Mouse (Mus musculus) embryonic facial prominence, embryonic 10.5 days (tissue): ENCODE measurements at regions not wholly inside any gene's neighbourhood (a gene's known extent, or its start where the extent isn't known, plus 50 kb on each side); places are given as distances from the start of the nearest gene placed in this dataset.

Experiments used
- DNase-seq: peaks from one replicate; pipeline ENCODE4 v3.0.0-alpha.2; 2017; ENCODE audit warnings: low spot score
- H3K27ac ChIP-seq: fragments of 300-500 bp; sonication (generic); replicated peaks from 2 replicates; pipeline ENCODE4 v1.5.1; 2016; ENCODE audit warnings: mild to moderate bottlenecking
- H3K27me3 ChIP-seq: fragments of 300-500 bp; sonication (generic); replicated peaks from 2 replicates; pipeline ENCODE4 v1.6.1; 2016; ENCODE audit warnings: low read depth, mild to moderate bottlenecking; ENCODE audit not compliant: poor library complexity, severe bottlenecking
- H3K36me3 ChIP-seq: fragments of 300-500 bp; sonication (generic); replicated peaks from 2 replicates; pipeline ENCODE4 v1.6.1; 2016; ENCODE audit warnings: mild to moderate bottlenecking, moderate library complexity
- H3K4me1 ChIP-seq: fragments of 300-500 bp; sonication (generic); 2 replicates; pipeline ENCODE4 v1.6.1; 2016
- H3K4me3 ChIP-seq: fragments of 300-500 bp; sonication (generic); 2 replicates; pipeline ENCODE4 v1.5.1; 2016; ENCODE audit warnings: mild to moderate bottlenecking, moderate library complexity
- H3K9me3 ChIP-seq: fragments of 300-500 bp; sonication (generic); 2 replicates; pipeline ENCODE4 v1.6.1; 2016; ENCODE audit warnings: mild to moderate bottlenecking
- WGBS: fragments of 180-500 bp; shearing (Covaris S2); methylation state at CpG from one replicate; pipeline ENCODE4 v1.1.7; 2016; 5-methylcytosine and 5-hydroxymethylcytosine counted together

DNA sequence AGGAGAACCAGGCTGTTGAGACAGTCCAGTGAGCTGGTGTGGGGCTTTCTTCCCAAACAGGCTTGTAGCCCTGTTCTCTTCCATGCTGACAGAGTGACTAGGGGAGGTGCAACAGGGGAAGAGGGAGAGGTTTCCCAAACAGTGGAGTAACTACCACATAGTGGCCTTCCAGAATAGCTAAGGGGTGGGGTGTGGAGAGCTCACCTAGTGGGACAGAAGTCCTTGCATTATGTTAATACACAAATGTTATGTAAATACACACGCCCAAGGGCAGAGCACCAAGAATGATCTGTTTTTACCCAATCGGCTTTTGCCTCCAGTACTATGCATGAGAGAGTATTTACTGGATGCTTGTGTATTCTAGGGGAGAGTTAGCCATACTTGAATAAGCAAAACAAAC, 226.6 kb upstream of the Hs6st1 start:
- Histone ChIP-seq H3K36me3 (no peaks in the 10 kb centered on the region), H3K27ac (no peak overlapping the region), H3K4me3 (no peak overlapping the region), H3K4me1 (peaks cover 12% of the 10 kb centered on the region), H3K27me3 (no peaks in the 10 kb centered on the region), H3K9me3 (no peaks in the 10 kb centered on the region)
- WGBS = 89% methylated on average over 2 of the region's 2 CpGs
- no peak for DNase-seq

- 95% methylated on average over 4 of the region's 4 CpGs for WGBS
- H3K4me3 ChIP-seq = no peak overlapping the region
- H3K9me3 ChIP-seq = no peaks in the 10 kb centered on the region
- H3K36me3 ChIP-seq = no peaks in the 10 kb centered on the region
- peaks cover 12% of the 10 kb centered on the region for H3K4me1 ChIP-seq
- H3K27ac ChIP-seq = no peak overlapping the region
- H3K27me3 ChIP-seq = no peaks in the 10 kb centered on the region
- no peak for DNase-seq
Observed at GRCm38 (mm10) chr1:35842707-35843106, 225.5 kb upstream of the Hs6st1 start.

GRCm38 (mm10) chr1:35843566-35843965, 224.6 kb upstream of the Hs6st1 start:
- Histone ChIP-seq H3K4me1 (peaks cover 12% of the 10 kb centered on the region), H3K36me3 (no peaks in the 10 kb centered on the region), H3K27me3 (no peaks in the 10 kb centered on the region), H3K9me3 (no peaks in the 10 kb centered on the region), H3K27ac (no peak overlapping the region), H3K4me3 (no peak overlapping the region)
- WGBS = 73% methylated on average over 3 of the region's 3 CpGs
- DNase-seq = no peak

GRCm38 (mm10) chr1:35846224-35846936, 221.8 kb upstream of the Hs6st1 start:
- Histone ChIP-seq H3K27me3 (no peaks in the 10 kb centered on the region), H3K4me3 (no peak overlapping the region), H3K9me3 (no peaks in the 10 kb centered on the region), H3K27ac (no peak overlapping the region), H3K4me1 (peaks cover 15% of the 10 kb centered on the region), H3K36me3 (no peaks in the 10 kb centered on the region)
- WGBS = 68% methylated on average over 11 of the region's 11 CpGs
- no peak for DNase-seq

GRCm38 (mm10) chr1:35848160-35848954, 219.8 kb upstream of the Hs6st1 start:
- 92% methylated on average over 12 of the region's 12 CpGs for WGBS

DNA sequence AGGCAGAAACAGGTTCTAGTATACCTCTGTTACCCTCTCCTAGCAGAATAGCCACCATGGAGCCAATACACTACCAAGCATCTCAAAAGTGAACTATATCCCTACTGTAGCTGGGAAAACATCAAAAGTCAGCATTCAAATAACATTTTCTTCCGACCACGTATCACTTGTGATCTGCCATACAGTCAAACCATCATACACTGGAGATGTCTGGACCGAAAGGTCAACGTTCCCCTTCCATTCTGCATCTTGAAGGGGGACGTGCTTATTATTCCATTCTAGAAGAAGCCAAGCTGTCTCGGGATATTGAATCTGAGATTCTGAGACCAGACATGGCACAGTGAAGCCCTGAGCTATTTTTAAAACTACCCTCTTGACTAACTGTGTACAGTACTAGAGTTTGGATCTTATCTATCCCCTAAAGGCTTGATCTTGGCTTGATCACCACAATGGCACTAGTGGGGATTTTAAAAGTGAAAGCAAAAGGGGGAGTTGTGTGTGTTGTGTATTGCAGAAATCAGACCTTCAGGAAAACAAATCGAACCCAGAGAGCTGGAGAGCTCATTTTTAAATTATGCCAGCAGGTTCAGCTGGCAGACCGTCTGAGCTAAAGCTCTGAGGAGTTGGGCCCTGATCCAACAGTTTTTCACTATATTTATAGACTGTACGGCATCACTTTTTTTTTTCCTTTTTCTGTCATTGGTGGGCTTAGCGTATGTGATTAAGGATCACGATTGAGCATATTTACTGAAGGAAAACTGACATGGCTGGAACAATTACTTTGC, 218.6 kb upstream of the Hs6st1 start:
- WGBS = 94% methylated on average over 11 of the region's 11 CpGs
- no peak for DNase-seq
- no peaks in the 10 kb centered on the region for H3K27me3 ChIP-seq
- H3K36me3 ChIP-seq = no peaks in the 10 kb centered on the region
- H3K27ac ChIP-seq = no peak overlapping the region
- H3K4me1 ChIP-seq = 0 out of 2 replicates have a peak, but pooled peaks cover 3% of the 10 kb centered on the region
- H3K9me3 ChIP-seq = no peaks in the 10 kb centered on the region
- no peak overlapping the region for H3K4me3 ChIP-seq

More at GRCm38 (mm10) chr1:35848160-35848954, 219.8 kb upstream of the Hs6st1 start:
- H3K4me1 ChIP-seq = peaks cover 7% of the 10 kb centered on the region
- no peak for DNase-seq
- no peaks in the 10 kb centered on the region for H3K27me3 ChIP-seq
- no peaks in the 10 kb centered on the region for H3K36me3 ChIP-seq
- H3K9me3 ChIP-seq = no peaks in the 10 kb centered on the region
- H3K27ac ChIP-seq = no peak overlapping the region
- H3K4me3 ChIP-seq = no peak overlapping the region

DNA sequence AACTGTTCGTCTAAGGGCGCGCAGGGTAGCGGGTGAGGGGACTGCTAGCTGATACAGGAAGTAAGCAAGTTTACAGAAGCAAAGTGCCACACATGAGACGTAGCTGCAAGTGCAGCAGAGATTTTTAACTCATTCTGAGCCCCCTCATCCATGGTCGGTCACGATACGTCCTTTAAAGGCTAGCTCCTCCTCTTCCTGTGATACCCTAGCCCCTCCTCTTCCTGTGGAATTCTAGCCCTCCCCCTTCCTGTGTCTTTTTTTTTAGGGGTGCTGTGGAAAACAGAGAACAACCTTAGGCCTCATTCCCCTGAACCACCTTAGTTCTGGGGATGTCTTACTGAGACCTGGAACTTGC, 218.0 kb upstream of the Hs6st1 start:
- no peak overlapping the region for H3K4me3 ChIP-seq
- no peaks in the 10 kb centered on the region for H3K9me3 ChIP-seq
- WGBS = 87% methylated on average over 8 of the region's 8 CpGs
- H3K27me3 ChIP-seq = no peaks in the 10 kb centered on the region
- H3K36me3 ChIP-seq = no peaks in the 10 kb centered on the region
- H3K4me1 ChIP-seq = 0 out of 2 replicates have a peak, but pooled peaks cover 3% of the 10 kb centered on the region
- H3K27ac ChIP-seq = no peak overlapping the region
- DNase-seq = no peak

DNA sequence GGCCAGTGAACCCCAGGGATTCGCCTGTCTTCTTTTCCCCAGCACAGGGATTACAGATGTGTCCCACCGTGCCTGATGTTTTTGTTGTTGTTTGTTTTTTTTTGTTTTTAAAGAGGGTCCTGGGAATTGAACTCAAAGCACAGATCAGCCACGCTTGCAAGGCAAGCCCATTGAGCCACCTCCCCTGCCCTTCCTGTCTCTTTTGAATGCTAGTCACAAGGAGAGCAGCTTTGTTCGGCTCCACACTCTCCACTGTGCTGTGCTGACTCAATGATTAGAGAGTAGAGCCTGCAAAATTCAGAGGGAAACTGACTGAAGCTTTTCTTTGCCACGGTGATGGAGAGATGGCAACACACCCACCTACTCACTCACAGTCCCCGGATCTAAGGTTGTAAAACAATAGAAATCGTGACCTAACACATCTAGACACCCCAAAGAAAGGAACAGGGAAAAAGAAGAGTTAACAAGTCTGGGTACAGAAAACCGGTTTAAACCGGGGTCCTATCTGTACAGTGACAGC, 217.6 kb upstream of the Hs6st1 start:
- Histone ChIP-seq H3K4me3 (no peak overlapping the region), H3K27me3 (no peaks in the 10 kb centered on the region), H3K4me1 (0 out of 2 replicates have a peak, but pooled peaks cover 3% of the 10 kb centered on the region), H3K27ac (no peak overlapping the region), H3K36me3 (no peaks in the 10 kb centered on the region), H3K9me3 (no peaks in the 10 kb centered on the region)
- no peak for DNase-seq
- WGBS = 78% methylated on average over 9 of the region's 9 CpGs

DNA sequence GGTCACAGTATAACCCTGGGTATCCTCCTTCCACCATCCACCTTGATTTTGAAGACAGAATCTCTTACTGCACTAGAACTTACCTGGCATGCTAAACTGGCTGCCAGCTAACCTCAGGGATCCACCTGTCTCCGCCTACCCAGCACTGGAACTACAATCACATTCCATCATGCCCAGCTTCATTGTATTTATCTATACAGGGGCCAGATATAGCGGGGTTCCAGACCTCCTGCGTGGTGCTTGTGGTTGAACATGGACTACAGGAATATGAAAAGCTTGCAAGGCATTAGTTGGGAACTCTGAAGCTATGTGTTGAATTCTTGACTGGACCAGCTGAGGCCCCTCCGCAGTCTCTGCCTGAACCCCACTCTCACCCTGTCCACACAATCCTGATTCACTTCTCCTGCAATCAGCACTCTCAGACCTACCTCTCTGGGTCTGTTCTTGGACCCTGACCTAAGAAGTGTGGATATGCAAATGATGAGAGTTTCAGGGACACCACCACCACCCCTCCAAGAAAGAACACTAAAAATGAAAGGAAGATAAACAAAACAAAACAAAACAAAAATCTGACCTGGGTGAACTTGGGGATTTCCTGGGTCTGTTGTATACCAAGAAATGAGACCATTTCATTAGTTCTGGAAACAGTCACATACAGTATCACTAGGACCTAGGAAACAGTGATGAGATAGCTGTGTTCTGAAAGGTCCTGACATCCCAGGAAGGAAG, 216.4 kb upstream of the Hs6st1 start:
- 93% methylated on average over 4 of the region's 4 CpGs for WGBS
- Histone ChIP-seq H3K27ac (no peak overlapping the region), H3K36me3 (no peaks in the 10 kb centered on the region)

DNA sequence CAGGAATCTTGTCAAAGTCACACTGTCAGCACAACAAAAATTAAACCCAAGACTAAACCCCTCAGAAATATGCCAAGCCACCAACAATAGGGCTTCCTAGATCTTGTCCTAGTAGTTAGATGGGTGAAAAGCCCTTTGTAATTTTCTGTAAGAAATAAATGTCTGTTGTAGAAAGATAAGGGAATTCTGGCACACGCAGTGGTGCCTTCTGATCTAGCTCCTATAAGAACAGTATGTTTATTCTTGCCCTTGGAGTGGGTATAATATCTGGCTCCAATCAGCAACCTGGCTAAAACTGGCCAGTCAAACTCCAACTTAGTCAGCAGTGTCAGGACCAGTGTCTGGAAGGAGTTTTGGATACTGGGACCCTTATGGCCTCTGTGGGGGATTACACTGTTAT, 215.2 kb upstream of the Hs6st1 start:
- Histone ChIP-seq H3K27me3 (no peaks in the 10 kb centered on the region), H3K4me1 (0 out of 2 replicates have a peak, but pooled peaks cover 3% of the 10 kb centered on the region), H3K4me3 (no peak overlapping the region), H3K9me3 (no peaks in the 10 kb centered on the region), H3K27ac (no peak overlapping the region), H3K36me3 (no peaks in the 10 kb centered on the region)
- WGBS = 90% methylated on average over 1 of the region's 1 CpGs
- DNase-seq = no peak

More for the DNA sequence above, 216.4 kb upstream of the Hs6st1 start:
- Histone ChIP-seq H3K4me1 (0 out of 2 replicates have a peak, but pooled peaks cover 3% of the 10 kb centered on the region), H3K4me3 (no peak overlapping the region), H3K27me3 (no peaks in the 10 kb centered on the region), H3K9me3 (no peaks in the 10 kb centered on the region)
- no peak for DNase-seq

GRCm38 (mm10) chr1:35855650-35856049, 212.6 kb upstream of the Hs6st1 start:
- no peaks in the 10 kb centered on the region for H3K27me3 ChIP-seq
- 0 out of 2 replicates have a peak, but pooled peaks cover 2% of the 10 kb centered on the region for H3K4me1 ChIP-seq
- no peaks in the 10 kb centered on the region for H3K9me3 ChIP-seq
- 89% methylated on average over 4 of the region's 4 CpGs for WGBS
- no peak for DNase-seq
- no peak overlapping the region for H3K27ac ChIP-seq
- H3K36me3 ChIP-seq = no peaks in the 10 kb centered on the region
- H3K4me3 ChIP-seq = no peak overlapping the region

- 74% methylated on average over 3 of the region's 3 CpGs for WGBS
- no peaks in the 10 kb centered on the region for H3K36me3 ChIP-seq
- no peak for DNase-seq
- no peaks in the 10 kb centered on the region for H3K4me1 ChIP-seq
- no peaks in the 10 kb centered on the region for H3K9me3 ChIP-seq
- H3K4me3 ChIP-seq = no peak overlapping the region
- no peaks in the 10 kb centered on the region for H3K27me3 ChIP-seq
- H3K27ac ChIP-seq = no peak overlapping the region
Observed at GRCm38 (mm10) chr1:35858342-35858741, 209.9 kb upstream of the Hs6st1 start.
